Mouse (Mus musculus) C2C12 (cell line): Measurements from ENCODE around the gene Cdk5.

Source experiments
- CTCF ChIP-seq: IDR thresholded peaks from one replicate; pipeline ENCODE4 v1.5.1; 2011; ENCODE audit not compliant: control insufficient read depth, insufficient read depth, insufficient read length
- FOSL1 ChIP-seq: IDR thresholded peaks from one replicate; pipeline ENCODE4 v1.8.0; 2011; ENCODE audit warnings: mild to moderate bottlenecking, low read length; ENCODE audit not compliant: poor library complexity, insufficient read depth, severe bottlenecking
- MAX ChIP-seq: IDR thresholded peaks from one replicate; pipeline ENCODE4 v1.6.1; 2011; ENCODE audit warnings: mild to moderate bottlenecking, control low read depth
- MYOG ChIP-seq: IDR thresholded peaks from one replicate; pipeline ENCODE4 v1.6.1; 2011; ENCODE audit not compliant: control insufficient read depth, insufficient read length; ENCODE audit errors: extremely low read depth
- USF1 ChIP-seq: IDR thresholded peaks from one replicate; pipeline ENCODE4 v1.6.1; 2011; ENCODE audit warnings: low read depth, mild to moderate bottlenecking, control low read depth, moderate library complexity

DNA sequence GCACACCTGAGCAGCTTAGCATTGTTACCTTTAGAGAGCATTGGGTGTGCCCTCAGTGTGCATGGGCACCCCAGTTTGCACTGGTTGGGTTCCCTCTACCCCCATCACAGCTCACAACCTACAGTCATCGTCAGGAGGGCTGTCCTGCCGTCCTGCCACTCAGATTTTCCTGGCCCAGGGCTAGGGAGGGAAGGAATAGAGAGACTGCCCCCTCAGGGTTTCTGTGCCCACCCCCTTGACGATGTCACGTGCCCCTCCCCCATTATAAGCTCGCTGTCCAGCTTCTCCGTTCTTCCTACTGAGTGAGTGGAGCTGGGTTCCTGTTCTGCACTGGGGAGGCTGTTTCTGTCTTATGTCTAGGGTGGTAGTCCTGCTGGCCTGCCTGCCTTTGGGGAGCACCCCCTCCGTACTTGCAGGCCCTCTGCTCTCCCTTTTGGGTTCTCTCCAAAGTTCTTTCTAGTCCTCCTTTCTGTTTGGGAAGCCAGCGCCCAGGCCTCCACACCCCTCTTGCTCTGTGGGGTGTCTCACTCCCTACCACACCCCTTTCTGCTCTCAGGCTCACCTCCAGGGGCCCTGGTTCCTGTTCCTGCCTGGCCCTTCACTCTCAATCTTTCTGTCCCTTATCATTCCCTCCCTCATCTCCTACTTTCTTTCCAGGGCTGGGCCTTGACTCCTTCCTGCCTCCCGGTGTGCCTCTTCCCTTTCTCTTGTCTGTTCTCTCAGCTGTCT is 3.4 kb upstream of the Cdk5 start:
- TF ChIP-seq CTCF (no peak), MYOG (no peak), FOSL1 (no peak), USF1 (peak; percentile 63), MAX (no peak)
